Mouse (Mus musculus) kidney, adult 18-20 months (tissue): ENCODE measurements around the gene Gm17334.

Source experiments
- DNase-seq: peaks from one replicate; pipeline ENCODE4 v3.0.0; 2021

Gm17334 gene

DNA sequence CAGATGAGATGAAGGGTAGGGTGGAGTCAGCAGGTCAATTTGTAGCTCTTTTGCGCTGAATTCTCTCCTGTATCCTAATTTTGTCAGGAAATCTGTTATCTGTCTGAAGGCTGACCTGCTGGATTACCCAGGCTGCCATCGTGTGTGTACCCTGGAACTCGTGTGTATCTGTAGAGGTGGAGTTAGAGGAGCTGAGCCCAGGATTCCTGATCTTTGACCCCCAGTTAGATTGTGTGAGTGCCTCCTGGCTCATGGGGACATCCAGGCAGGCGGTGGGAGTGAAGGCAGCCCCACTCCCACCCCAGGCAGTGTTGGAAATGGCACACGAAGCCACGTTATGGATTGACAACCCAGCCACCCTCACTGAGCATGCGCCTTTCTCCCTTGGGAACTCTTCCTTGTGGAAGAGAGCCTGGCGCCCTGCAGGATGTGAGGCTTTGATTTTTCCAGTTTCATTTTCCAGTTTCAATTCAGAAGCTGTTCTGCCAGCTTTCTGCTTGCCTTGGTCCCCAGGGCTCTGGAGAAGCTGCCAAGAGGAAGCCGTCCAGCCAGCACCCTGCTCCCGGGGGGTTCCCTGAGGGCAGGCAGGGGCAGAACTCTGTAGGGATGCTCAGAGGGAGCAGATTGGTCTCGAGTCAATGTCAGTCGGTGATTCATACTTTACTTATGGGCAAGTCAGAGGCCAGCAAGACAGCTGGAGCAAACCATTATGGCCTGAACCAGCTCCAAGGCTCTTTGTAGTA lies 23.6 kb upstream of the Gm17334 start:
- peak; percentile 65 for DNase-seq

DNA sequence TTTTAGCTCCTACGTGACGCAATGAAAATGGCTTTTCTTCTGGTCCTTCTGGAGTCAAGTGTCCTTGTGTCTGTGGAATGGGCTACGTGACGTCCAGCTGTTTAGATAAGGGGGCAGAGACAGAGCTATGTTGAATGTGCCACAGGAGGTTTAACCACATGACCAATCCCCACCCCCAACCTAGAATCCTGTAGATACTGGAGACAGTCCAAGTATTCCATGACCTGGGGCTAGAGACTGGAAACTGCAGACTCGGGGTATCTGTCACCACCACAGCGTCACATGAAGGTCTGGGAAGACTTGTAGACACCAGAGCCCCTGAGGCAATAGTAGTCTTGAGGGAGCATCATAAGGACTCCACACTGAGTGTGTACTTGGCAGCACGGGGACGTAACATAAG lies 22.8 kb upstream of the Gm17334 start:
- no peak for DNase-seq

DNA sequence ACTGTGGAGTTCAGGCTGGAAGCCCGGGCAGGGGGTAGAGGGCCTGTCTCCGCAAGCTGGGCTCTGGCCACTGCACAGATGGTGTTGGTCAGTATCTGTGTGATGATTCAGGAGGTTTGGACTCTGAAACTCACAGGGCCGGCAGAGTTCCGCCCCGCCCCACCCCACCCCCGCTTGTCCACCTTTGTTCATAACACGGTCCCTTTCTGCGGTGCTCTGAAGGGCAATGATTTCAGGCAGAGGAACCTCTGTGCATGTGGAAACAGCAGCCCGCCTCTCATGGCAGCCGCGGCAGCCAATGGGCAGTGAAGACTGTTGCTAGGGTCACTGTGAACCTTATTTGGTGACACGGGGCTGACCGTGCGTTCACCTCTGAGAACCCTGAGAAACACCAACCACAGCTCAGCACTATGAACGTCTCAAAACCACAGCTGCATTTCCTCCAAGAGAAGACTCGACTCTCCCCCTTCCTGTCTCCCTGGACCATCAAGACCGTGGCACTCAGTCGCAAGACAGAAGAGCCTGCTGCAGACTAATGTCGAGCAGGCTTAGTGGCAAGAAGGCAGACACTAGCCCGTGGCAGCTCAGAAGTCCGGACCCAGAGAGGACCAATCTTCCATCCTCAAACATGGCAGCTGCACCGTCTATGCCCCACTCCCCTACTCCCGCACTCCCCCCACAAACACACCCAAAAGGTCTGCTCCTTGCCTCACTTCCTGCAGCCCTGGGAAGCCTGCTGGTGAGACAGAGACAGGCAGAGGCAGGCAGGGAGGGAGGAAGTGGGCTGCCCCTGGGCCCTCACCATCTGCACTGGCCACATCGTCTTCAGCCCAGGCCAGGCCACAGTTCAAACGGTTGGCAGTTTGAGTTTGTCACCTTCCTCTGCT lies 21.9 kb upstream of the Gm17334 start:
- peak; percentile 50 for DNase-seq

DNA sequence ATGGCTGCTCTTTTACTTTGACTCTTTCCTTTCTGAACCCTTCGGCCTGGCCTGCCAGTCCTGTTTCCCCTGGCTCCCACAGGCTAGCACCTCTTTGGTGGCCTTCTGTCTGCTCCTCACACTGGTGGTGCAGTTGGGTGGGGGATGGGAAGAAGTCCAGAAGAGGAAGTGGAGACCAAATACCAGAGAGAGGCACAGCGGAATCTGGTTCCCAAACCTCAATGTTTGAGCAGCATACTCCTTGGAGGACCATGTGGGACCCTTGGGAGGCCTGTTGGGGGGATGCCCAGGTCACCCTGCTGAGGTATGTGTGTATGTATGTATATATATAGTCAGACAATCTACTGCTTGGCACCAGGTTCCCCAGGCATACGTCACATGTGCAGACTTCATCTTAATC lies 21.0 kb upstream of the Gm17334 start:
- DNase-seq: no peak

DNA sequence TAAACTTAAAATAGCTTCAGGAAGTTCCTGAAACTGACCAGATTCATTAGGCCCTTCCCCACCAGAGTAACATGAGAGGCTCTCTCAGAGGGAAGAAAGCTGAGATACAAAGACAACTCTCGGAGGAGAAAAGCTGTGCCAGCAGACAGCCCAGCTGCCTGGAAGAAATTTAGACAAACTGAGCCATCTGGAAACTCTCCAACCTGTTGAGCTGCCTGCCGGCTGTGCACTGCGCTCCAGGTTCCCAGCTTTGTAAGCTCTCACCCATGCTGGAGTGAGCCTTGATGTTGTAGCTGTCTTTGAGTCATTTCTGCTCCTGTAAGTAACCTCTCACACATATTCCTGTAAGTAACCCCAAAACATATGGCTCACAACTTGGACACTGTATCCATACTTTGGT lies 20.0 kb upstream of the Gm17334 start:
- no peak for DNase-seq

DNA sequence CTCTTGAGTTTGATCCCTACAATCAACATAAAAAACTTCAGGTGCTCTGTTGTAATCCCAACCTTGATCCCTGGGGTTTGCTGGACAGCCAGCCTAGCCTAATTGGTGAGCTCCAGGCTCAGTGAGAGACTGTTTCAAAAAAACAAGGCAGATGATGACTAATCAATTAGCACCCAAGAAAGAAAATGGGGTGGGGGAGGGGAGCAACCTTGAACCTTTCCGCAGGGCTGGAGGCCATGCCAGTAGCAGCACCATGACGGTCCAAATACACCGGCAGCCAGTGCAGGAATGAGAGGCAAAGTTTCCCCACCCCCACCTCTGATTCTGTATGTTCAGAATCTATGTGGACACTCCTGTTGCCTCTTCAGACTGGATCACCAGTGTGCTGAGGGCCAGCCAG lies 16.3 kb upstream of the Gm17334 start:
- no peak for DNase-seq

DNA sequence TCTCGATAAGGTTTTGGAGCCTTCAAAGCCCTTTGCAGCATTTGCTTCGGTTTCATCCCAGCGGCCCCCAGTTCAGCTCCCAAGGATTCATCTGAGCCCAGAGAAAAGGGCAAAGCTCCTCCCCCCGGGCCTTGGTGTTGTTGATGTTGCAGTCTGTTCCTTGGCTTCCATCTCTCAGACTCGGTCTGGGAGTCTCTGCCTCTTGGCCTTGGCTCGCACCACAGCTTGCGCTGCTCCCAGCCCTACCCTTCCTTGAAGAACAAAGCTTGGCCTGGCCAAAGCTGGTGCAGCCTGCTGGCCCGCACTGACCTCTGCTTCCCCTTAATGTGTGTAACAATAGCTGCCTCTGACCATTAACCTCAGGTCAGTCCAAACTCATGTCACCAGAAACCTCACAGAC lies 15.2 kb upstream of the Gm17334 start:
- DNase-seq: no peak

DNA sequence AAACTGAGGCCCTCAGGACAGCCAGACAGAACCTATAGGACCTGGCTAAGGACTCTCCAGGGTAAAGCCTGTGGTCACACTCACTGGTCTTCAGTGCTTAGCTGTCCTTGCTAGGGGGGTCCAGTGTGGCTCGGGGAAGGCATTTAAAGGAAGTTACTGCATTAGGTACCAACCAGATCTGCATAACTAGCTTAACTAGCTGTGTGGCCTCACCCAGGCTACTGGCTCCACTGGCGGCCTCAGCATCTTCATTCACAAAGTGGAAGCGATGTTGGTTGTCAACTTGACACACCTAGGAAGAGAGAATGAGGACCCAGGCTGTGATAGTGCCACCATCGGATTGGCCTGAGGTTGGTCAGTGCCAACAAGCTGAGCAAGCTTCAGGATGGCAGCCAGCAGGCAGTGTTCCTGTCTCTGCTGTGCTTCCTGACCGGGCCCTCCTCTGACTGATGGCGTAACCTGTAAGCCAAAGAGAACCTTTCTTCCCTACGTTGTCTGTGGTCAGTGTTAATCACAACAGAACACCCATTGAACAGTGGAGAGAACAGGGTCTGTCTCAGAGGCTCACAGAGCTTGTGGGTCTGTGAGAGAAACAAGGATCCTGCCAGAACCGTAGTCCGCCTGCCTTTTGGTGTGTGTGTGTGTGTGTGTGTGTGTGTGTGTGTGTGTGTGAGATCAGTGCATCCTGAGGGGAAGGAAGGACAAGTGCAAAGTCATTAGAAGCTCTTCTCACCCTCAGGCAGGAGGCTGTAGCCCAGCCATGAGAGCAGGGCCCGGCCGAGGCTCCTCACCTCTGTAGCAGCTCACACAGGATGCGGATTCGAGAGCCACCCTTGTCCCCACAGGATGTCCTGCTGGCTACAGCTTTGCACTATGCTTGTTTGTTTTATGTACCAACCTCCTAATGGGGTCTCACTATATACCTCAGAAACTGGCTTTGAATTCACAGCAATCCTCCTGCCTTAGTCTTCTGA lies 13.4 kb upstream of the Gm17334 start:
- no peak for DNase-seq

DNA sequence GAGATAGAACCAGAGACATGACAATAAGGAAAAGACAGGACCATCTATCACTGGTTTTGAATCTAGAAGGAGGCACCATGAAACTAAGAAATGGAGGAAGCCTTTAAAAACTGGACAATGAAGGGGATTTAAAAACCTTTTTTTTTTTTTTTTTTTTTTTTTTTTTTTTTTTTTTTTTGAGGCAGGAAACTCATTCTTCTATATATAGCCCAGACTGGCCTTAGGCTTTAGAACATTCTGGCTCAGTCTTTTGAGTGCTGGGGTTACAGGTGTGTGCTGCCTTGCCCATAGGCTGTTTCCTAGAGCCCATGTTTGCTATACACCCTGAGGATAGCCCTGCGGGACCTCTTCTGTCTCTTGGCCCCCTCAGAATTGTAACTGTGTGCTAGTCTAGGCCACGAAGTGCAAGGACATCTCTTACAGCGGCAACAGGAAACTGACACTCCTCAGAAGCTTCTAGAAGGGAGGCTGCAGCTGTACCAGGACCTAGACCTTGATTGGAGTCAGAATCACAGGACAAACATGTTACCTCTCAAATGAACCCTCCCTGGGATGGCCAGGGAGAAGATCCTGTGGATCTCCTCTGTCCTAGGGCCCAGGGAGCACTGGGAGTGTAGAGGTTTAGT lies 12.4 kb upstream of the Gm17334 start:
- no peak for DNase-seq

DNA sequence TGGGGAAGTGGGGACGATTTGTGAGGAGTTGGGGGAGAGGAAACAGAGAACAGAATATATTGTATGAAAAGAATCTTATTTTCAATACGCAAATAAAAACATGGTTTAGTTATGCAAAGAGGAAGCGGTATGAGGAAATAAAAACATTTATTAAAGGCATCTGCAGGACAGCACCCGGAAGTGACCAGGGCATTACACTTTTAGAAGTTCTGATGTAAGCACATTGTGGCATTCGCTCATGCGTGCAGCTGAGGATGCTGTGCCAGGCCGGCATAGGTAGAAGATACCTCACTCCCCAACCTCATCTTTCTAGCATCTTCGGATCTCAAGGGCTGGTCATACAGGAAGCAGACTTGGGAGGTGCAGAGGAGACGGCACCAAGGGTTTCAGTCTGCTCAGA lies 10.3 kb upstream of the Gm17334 start:
- no peak for DNase-seq

DNA sequence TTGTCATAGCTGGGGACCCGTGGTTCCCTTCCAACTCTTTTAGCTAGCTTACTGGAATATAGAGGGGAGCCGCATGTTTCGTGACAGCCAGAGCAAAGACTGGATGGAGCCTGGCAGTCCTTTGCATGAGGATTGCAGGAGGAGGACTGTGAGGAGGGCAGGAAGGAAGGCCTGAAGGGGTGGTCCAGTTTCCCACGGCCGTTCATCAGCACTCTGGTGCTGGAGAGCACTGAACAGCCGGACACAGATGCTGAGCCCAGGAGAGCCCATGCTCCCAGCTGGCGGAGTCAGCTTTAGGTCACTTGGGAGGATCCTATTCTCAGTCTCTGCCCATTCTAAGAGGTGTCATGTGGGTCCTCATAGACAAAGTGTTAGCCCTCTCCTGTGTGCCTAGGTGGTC lies 9.0 kb upstream of the Gm17334 start:
- no peak for DNase-seq

DNA sequence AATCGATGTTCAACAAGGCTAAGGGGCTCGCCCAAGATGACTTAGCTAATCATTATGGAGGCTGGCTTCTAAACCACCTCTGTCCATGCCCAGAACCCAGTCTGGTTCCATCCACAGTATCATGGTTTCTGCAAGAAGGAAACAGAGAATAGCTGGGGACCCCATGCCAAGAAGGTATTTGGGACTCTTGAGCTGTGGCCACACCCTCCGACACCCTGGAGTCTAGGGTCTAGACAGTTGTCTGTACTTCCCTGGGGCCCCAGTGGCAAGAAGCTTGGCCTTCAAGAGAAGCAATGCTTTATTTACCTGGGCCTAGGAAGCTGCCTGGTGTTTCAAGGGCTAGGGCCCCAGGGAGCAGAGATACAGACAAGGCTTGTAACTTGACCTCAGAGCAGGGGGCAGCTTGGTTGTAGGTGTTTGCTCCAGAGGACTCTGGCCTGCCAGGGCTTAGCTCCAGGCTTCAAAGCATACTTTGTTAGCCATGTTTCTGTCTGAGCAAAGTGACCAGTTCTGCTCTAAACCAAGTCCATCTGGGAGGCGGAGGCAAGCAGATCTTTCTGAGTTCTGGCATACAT lies 8.3 kb upstream of the Gm17334 start:
- DNase-seq: no peak

DNA sequence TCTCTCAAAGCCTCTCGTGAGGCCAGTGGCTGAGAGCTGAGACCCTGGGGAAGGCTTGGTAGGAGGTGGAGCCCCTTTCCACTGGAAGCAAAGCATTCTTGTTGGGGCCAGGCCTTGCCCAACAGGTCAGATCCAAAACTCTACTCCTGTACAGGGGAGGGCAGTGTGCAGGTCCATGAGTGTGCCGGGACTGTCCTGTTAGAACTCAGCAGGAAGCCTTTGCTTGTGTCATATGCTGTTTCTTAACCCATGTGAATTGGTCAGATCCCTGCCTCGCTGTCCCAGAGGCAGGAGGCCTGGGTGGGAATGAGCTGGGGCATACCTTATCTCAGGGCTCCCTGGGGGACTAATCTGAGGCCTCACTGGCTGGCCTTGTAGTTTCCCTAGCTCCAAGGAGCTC lies 7.3 kb upstream of the Gm17334 start:
- DNase-seq: no peak

DNA sequence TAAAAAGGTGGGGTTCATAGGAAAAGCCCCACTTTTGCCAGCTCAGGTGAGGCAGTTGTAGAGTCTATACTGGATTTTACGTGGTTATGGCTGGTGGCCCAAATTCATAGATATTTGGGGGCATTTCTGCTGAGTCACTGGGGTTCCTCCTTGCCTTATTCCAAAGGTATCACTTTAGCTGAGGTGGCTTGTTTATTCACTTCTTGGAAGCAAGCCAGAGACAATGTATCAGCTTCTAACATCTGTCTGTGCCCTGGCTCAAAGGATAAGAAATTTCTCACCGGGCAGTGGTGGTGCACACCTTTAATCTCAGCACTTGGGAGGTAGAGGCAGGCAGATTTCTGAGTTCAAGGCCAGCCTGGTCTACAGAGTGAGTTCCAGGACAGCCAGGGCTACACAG lies 6.8 kb upstream of the Gm17334 start:
- DNase-seq: no peak

DNA sequence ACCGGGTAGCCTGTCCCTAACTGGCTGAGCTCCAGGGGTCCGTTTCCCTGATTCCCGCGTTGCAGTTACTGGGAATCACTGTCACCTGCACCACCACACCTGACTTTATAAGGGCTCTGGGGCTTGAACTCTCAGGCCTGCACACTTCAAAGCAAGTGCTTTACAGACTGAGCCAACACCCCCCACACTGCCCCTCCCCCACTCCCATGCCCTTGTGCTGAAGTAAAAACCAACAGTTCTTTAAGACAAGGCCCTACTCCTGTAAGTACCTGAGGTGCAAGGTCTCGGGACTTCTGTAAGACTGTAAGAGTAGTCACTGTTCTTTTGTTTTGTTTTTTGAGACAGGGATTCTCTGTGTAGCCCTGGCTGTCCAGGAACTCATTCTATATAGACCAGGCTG lies 5.5 kb upstream of the Gm17334 start:
- no peak for DNase-seq

DNA sequence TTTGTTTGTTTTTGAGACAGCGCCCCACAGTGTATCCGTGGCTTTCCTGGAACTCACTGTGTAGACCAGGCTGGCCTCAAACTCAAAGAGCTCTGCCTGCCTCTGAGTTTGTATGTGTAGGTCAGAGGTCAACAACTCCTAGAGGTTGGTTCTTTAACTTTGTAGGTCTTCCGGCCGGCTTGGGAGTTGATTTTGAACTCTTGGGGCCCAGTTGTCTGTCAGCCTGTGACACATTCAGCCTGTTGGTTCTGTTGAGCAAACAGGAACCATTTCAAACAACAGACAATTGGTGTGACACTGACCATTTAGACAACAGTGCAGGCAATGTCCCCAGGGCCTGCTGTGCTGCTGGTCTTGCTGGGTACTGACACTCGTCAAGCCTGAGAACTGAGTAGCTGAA lies 4.7 kb upstream of the Gm17334 start:
- no peak for DNase-seq

DNA sequence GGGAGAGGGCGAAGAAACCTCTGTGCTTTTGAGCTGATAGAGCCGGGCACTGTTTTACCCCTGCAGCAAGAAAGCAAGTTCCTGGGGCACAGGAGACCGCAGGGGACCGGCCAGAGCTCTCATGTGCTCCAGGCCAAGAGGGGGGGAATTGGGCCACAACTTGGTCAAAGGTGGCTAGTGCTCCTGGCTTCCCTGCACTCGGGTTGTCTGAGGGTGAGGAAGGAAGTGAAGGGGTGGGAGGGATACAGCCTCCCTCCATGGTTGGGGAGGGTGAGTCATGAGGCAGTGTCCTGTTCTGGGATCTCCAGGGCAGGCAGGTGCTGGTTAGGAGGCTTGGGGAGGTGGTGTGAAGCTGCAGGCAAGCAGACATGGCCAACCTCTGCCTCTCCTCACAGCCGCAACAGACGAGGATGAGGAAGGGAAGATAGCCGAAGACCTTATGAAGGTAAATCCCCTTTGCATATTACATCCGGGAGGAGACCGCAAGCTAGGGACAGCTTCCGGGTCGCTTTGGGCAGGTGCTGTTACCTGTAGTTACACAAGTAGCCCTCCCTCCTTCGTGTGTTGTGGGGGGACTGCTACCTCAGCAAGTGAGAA lies 1.8 kb upstream of the Gm17334 start:
- no peak for DNase-seq

DNA sequence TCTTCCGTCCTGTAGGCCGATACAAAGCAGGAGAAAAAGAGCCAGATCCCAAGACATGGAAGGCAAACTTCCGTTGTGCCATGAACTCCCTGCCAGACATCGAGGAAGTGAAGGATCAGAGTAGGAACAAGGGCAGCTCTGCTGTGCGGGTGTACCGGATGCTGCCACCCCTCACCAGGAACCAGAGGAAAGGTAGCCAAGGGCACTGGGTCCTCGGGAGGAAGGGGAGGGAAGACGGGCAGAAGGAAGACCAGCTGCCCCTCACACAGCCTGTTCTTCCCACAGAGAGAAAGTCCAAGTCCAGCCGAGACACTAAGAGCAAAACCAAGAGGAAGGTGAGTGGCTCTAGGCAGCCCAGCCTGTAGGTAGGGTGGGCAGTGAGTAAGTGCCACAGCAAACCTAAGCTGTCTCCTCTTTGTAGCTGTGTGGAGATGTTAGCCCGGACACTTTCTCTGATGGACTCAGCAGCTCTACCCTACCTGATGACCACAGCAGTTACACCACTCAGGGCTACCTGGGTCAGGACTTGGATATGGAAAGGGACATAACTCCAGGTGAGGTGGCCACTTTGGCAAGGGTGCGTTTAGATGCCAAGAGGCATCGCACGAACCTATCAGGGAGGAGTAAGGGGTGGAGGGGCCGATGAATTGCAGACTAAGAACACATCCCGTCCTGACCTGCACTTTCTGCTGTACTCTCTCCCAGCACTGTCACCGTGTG lies 814 bp upstream of the Gm17334 start:
- no peak for DNase-seq

DNA sequence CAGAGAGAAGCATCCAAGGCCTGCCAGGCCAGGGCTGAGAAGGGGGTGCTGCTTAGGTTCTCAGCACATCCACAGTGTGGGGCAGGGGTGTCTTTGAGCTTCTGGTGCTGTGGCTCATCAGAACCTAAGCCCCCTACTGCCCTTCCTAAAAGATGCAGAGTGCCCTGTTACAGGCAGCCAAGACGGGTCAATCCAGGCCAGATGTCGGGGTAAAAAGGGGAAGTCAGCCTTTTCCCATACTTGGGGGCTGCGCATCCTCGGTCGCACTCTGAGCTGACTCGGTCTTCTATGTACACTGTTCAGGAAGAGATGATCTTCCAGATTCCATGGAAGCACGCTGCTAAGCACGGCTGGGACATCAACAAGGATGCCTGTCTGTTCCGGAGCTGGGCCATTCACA lies 451 bp downstream of the Gm17334 start:
- DNase-seq: no peak

DNA sequence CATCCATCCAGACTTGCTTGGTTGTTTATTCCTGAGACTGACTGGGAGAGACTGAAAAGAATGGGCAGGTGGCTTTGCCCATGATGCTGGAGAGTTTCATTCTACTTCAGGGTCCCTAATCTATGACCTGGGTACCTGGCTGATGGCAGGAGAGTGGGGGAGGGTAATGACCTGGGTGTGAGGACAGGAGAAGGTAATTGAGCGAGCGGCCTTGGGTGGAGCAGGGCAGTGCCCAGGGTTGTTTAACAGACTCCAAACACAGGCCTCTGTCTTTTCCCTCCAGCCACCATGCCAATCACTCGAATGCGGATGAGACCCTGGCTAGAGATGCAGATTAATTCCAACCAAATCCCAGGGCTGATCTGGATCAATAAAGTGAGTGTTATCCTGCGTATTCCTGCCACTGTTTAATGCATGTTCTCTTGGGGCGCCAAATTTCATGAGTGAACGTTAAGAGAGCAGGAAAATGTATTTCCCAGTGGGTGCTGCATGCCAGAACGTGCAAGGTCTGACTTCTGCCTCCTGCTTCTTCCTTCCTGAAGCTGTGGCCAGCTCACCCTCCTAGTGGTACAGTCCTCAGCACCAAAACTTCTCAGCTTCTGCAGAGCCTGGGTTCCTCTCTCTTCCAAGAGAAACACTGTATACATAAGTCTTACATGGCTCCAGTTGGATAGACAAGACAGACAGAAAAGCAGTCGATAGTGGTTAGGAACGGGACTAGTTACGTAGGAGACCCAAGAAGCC lies 1.8 kb downstream of the Gm17334 start:
- DNase-seq: no peak
